Mouse (Mus musculus): Measurements from ENCODE around the gene Mid1. TPM values are rescaled to one million over a fixed set of nuclear protein-coding genes. Genes with fewer than 3 reads are reported as not detected.
"Not testable (repeated sequence)": the region's sequence is repeated elsewhere in the genome, so short reads cannot be mapped to it uniquely, and the experiment has no call there.

Gene Mid1
- total and polyA plus RNA-seq, 2 experiments from 2014 or later, result 3.8 to 8.5 TPM

DNA sequence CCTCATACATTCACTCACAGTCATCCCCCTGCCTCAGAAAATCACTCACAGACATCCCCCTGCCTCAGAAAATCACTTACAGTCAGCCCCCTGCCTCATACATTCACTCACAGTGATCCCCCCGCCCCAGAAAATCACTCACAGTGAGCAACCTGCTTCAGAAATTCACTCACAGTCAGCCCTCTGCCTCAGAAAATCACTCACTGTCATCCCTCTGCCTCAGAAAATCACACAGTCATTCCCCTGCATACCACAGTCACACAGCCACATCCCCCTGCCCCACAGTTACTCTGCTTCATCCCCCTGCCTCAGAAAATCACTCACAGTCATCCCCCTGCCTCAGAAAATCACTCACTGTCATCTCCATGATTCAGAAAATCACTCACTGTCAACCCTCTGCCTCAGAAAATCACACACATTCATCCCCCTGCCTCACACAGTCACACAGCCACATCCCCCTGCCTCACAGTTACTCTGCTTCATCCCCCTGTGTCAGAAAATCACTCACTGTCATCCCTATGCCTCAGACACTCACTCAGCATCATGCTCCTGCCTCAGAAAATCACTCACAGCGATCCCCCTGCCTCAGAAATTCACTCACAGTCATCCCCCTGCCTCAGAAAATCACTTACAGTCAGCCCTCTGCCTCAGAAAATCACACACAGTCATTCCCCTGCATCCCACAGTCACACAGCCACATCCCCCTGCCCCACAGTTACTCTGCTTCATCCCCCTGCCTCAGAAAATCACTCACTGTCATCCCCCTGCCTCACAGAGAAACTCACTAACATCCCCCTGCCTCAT is 322.6 kb downstream of the Mid1 start:
- peaks cover 13% of the 10 kb centered on the region for H3K9me3 ChIP-seq (ENCODE audit: low read length)
- peak; percentile 1 for DNase-seq (ENCODE audit: low spot score)
- H3K27me3 ChIP-seq (ENCODE audit: insufficient read depth, low read length); H3K36me3 ChIP-seq (ENCODE audit: insufficient read depth, low read length); H3K27ac ChIP-seq; H3K4me3 ChIP-seq (ENCODE audit: low read length); H3K4me1 ChIP-seq (ENCODE audit: insufficient read depth, low read length); H3K4me2 ChIP-seq (ENCODE audit: low read depth, low read length); H3K9ac ChIP-seq (replicated peaks; ENCODE audit: low read length); ATAC-seq: not testable (repeated sequence)
- WGBS, result 40% methylated on average over 2 of the region's 2 CpGs

GRCm38 (mm10) chrX:170008179-170008467 is 323.1 kb downstream of the Mid1 start:
- H3K9ac ChIP-seq (replicated peaks; ENCODE audit: low read length); ATAC-seq; H3K4me3 ChIP-seq (ENCODE audit: low read length); H3K27ac ChIP-seq; H3K4me1 ChIP-seq (ENCODE audit: insufficient read depth, low read length); H3K36me3 ChIP-seq (ENCODE audit: insufficient read depth, low read length); DNase-seq (ENCODE audit: low spot score); H3K4me2 ChIP-seq (ENCODE audit: low read depth, low read length); H3K27me3 ChIP-seq (ENCODE audit: insufficient read depth, low read length): not testable (repeated sequence)
- H3K9me3 ChIP-seq (ENCODE audit: low read length), result peaks cover 13% of the 10 kb centered on the region

DNA sequence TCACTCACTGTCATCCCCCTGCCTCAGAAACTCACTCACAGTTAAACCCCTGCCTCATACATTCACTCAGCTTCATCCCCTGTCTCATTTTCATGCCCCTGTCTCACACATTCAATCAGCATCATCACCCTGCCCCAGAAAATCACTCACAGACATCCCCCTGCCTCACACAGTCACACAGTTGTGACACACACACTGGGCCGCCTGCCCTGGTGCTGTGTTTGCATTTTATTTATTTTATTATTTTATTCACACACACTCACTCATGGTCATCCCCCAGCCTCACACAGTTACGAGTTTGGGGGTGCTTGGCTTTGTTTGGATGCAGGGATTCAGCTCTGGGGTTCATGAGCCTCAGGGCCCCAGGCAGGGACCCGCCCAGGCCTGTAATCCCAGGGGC is 323.6 kb downstream of the Mid1 start:
- H3K4me1 ChIP-seq (ENCODE audit: insufficient read depth, low read length); H3K4me2 ChIP-seq (ENCODE audit: low read depth, low read length); ATAC-seq; H3K4me3 ChIP-seq (ENCODE audit: low read length); H3K9ac ChIP-seq (replicated peaks; ENCODE audit: low read length); H3K36me3 ChIP-seq (ENCODE audit: insufficient read depth, low read length); H3K27me3 ChIP-seq (ENCODE audit: insufficient read depth, low read length): not testable (repeated sequence)
- WGBS, result 37% methylated on average over 3 of the region's 3 CpGs
- H3K9me3 ChIP-seq (ENCODE audit: low read length), result peaks cover 13% of the 10 kb centered on the region
- H3K27ac ChIP-seq, result 0 out of 2 replicates have a peak overlapping the region, but pooled peaks have one; percentile 51
- DNase-seq (ENCODE audit: low spot score), result peak; percentile 1

GRCm38 (mm10) chrX:170009016-170009750 is 324.2 kb downstream of the Mid1 start, which contains the start of gene Gm21887:
Gene Gm21887 (plus strand): TSS chrX:170009659.
- DNase-seq (ENCODE audit: low spot score), result peak; percentile 98
- H3K27ac ChIP-seq, result peak within 1 kb of the TSS; percentile 83
- H3K27me3 ChIP-seq (ENCODE audit: insufficient read depth, low read length); H3K4me1 ChIP-seq (ENCODE audit: insufficient read depth, low read length); H3K36me3 ChIP-seq (ENCODE audit: insufficient read depth, low read length): not testable (repeated sequence)
- H3K4me3 ChIP-seq (ENCODE audit: low read length), result peak within 1 kb of the TSS; percentile 58
- H3K4me2 ChIP-seq (ENCODE audit: low read depth, low read length), result peak within 1 kb of the TSS; percentile 19; the same call in 1 of the 2 replicates
- WGBS, result 69% methylated on average over 115 of the region's 118 CpGs
- H3K9ac ChIP-seq (replicated peaks; ENCODE audit: low read length), result peak within 1 kb of the TSS; percentile 84
- peak; percentile 89 for ATAC-seq
- peaks cover 13% of the 10 kb centered on the region for H3K9me3 ChIP-seq (ENCODE audit: low read length)

GRCm38 (mm10) chrX:170009801-170010221 is 324.8 kb downstream of the Mid1 start:
- H3K4me2 ChIP-seq (ENCODE audit: low read depth, low read length); H3K36me3 ChIP-seq (ENCODE audit: insufficient read depth, low read length); H3K27me3 ChIP-seq (ENCODE audit: insufficient read depth, low read length); H3K4me1 ChIP-seq (ENCODE audit: insufficient read depth, low read length): not testable (repeated sequence)
- peak overlapping the region; percentile 83 for H3K27ac ChIP-seq
- DNase-seq (ENCODE audit: low spot score), result peak; percentile 99
- ATAC-seq, result peak; percentile 97
- peak overlapping the region; percentile 58 for H3K4me3 ChIP-seq (ENCODE audit: low read length)
- 52% methylated on average over 25 of the region's 25 CpGs for WGBS
- H3K9ac ChIP-seq (replicated peaks; ENCODE audit: low read length), result peak overlapping the region; percentile 84
- peaks cover 13% of the 10 kb centered on the region for H3K9me3 ChIP-seq (ENCODE audit: low read length)

- H3K9me3 ChIP-seq (ENCODE audit: low read length), result peaks cover 13% of the 10 kb centered on the region
- H3K4me2 ChIP-seq (ENCODE audit: low read depth, low read length); H3K36me3 ChIP-seq (ENCODE audit: insufficient read depth, low read length); H3K27ac ChIP-seq; H3K4me1 ChIP-seq (ENCODE audit: insufficient read depth, low read length); H3K9ac ChIP-seq (replicated peaks; ENCODE audit: low read length); H3K27me3 ChIP-seq (ENCODE audit: insufficient read depth, low read length): not testable (repeated sequence)
- ATAC-seq (peak; percentile 30), DNase-seq (ENCODE audit: low spot score) (peak; percentile 59)
- peak overlapping the region; percentile 15; the same call in 1 of the 2 replicates for H3K4me3 ChIP-seq (ENCODE audit: low read length)
- WGBS, result 84% methylated on average over 97 of the region's 97 CpGs
Measured at GRCm38 (mm10) chrX:170010581-170011528, 325.9 kb downstream of the Mid1 start.

- not testable (repeated sequence) for H3K4me3 ChIP-seq (ENCODE audit: low read length); H3K9ac ChIP-seq (replicated peaks; ENCODE audit: low read length); H3K4me1 ChIP-seq (ENCODE audit: insufficient read depth, low read length); H3K27me3 ChIP-seq (ENCODE audit: insufficient read depth, low read length); H3K4me2 ChIP-seq (ENCODE audit: low read depth, low read length); H3K27ac ChIP-seq; H3K36me3 ChIP-seq (ENCODE audit: insufficient read depth, low read length); DNase-seq (ENCODE audit: low spot score); ATAC-seq
- peaks cover 13% of the 10 kb centered on the region for H3K9me3 ChIP-seq (ENCODE audit: low read length)
- WGBS, result 91% methylated on average over 8 of the region's 10 CpGs
Measured at GRCm38 (mm10) chrX:170011529-170011879, 326.5 kb downstream of the Mid1 start.

DNA sequence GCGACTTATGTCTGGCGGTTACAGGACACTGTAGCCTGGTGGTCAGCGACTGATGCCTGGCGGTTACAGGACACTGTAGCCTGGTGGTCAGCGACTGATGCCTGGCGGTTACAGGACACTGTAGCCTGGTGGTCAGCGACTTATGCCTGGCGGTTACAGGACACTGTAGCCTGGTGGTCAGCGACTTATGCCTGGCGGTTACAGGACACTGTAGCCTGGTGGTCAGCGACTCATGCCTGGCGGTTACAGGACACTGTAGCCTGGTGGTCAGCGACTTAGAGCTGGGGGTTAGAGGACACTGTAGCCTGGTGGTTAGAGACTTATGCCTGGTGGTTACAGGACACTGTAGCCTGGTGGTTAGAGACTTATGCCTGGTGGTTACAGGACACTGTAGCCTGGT is 328.4 kb downstream of the Mid1 start:
- ATAC-seq; H3K4me2 ChIP-seq (ENCODE audit: low read depth, low read length); H3K27ac ChIP-seq; H3K4me3 ChIP-seq (ENCODE audit: low read length); DNase-seq (ENCODE audit: low spot score); H3K36me3 ChIP-seq (ENCODE audit: insufficient read depth, low read length); H3K4me1 ChIP-seq (ENCODE audit: insufficient read depth, low read length); H3K27me3 ChIP-seq (ENCODE audit: insufficient read depth, low read length); H3K9ac ChIP-seq (replicated peaks; ENCODE audit: low read length): not testable (repeated sequence)
- WGBS, result 82% methylated on average over 13 of the region's 13 CpGs
- peaks cover 14% of the 10 kb centered on the region for H3K9me3 ChIP-seq (ENCODE audit: low read length)

GRCm38 (mm10) chrX:170014038-170014437 is 329.0 kb downstream of the Mid1 start:
- not testable (repeated sequence) for DNase-seq (ENCODE audit: low spot score); H3K4me1 ChIP-seq (ENCODE audit: insufficient read depth, low read length); H3K4me3 ChIP-seq (ENCODE audit: low read length); H3K27me3 ChIP-seq (ENCODE audit: insufficient read depth, low read length); H3K27ac ChIP-seq; H3K4me2 ChIP-seq (ENCODE audit: low read depth, low read length); H3K9ac ChIP-seq (replicated peaks; ENCODE audit: low read length); ATAC-seq; H3K36me3 ChIP-seq (ENCODE audit: insufficient read depth, low read length)
- WGBS, result 94% methylated on average over 12 of the region's 13 CpGs
- H3K9me3 ChIP-seq (ENCODE audit: low read length), result peaks cover 19% of the 10 kb centered on the region
